ENCODE assay signal across 8 mouse cellular contexts in the genomic region with DNA sequence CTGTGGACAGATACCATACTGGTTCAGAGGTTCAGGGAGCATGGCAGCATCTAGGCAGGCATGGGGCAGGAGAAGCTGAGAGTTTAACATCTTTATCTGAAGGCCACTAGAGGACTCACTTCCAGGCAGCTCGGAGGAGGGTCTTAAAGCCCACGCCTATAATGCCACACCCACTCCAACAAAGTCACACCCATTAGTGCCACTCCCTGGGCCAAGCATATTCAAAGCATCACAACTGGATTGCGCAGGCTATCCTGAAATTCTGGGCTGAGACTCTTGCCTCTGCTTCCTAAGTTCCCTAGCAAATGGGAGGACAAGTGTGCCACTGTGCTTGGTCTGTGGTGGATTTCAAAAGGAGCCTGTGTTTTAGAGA. TPM values are rescaled to one million over a fixed set of nuclear protein-coding genes. Genes with fewer than 3 reads are reported as not detected.
DNase-seq lines count a peak whose midpoint lies in the region; ATAC-seq and TF ChIP-seq lines count a peak whose summit lies in the region.

No protein-coding gene starts in this region.

- peak overlapping the region; percentile 92 for H3K27ac ChIP-seq in kidney, postnatal 0 days
- no peak overlapping the region for H3K27ac ChIP-seq in liver, postnatal 0 days (ENCODE audit: low read depth)
- no peak overlapping the region for H3K27ac ChIP-seq in small intestine, adult 2 months (ENCODE audit: insufficient read depth, low read depth, low read length)

- TF ChIP-seq POLR2A in small intestine, adult 2 months (IDR thresholded peaks at IDR 0.05; ENCODE audit: low read depth, low read length) = no peak

- H3K4me3 ChIP-seq in kidney, postnatal 0 days (replicated peaks; ENCODE audit: low read depth, low read length) = peak overlapping the region; percentile 14; the same call in 1 of the 2 replicates
- no peak overlapping the region for H3K4me3 ChIP-seq in liver, postnatal 0 days (ENCODE audit: low read depth, low read length)
- H3K4me3 ChIP-seq in small intestine, adult 2 months (ENCODE audit: low read depth, low read length) = no peak overlapping the region

- intact Hi-C loops in heart, postnatal 10 days (cut with DNase I) = no loop called here

- 4% methylated on average over 3 of the region's 3 CpGs for WGBS in kidney, postnatal 0 days
- 10% methylated on average over 3 of the region's 3 CpGs for WGBS in liver, postnatal 0 days (ENCODE audit: insufficient replicate concordance)
- whole genome bisulfite sequencing in small intestine, adult 2 months = 13% methylated on average over 3 of the region's 3 CpGs

- ATAC-seq in kidney, postnatal 0 days (replicated peaks; ENCODE audit: low FRiP score, low read depth) = peak; percentile 75
- peak; percentile 56 for ATAC-seq in liver, postnatal 0 days

- H3K36me3 ChIP-seq in kidney, postnatal 0 days (ENCODE audit: insufficient read depth, low read length) = no peaks in the 10 kb centered on the region
- H3K36me3 ChIP-seq in liver, postnatal 0 days (replicated peaks; ENCODE audit: insufficient read depth, low read length) = no peaks in the 10 kb centered on the region
- 0 out of 2 replicates have a peak, but pooled peaks cover 2% of the 10 kb centered on the region for H3K36me3 ChIP-seq in small intestine, adult 2 months (ENCODE audit: control insufficient read depth, insufficient read depth, low read length)

- peaks cover 19% of the 10 kb centered on the region; the same call in 1 of the 2 replicates for H3K4me1 ChIP-seq in kidney, postnatal 0 days (replicated peaks; ENCODE audit: insufficient read depth, low read length)
- H3K4me1 ChIP-seq in liver, postnatal 0 days (ENCODE audit: insufficient read depth) = peaks cover 16% of the 10 kb centered on the region
- H3K4me1 ChIP-seq in small intestine, adult 2 months (ENCODE audit: control insufficient read depth, insufficient read depth, insufficient read length, low read length) = peaks cover 23% of the 10 kb centered on the region

- H3K4me2 ChIP-seq in kidney, postnatal 0 days (ENCODE audit: low read length) = peak overlapping the region; percentile 55
- no peak overlapping the region for H3K4me2 ChIP-seq in liver, postnatal 0 days (ENCODE audit: low read depth, low read length)

- H3K9me3 ChIP-seq in kidney, postnatal 0 days (replicated peaks; ENCODE audit: low read length) = no peaks in the 10 kb centered on the region
- H3K9me3 ChIP-seq in liver, postnatal 0 days (ENCODE audit: low read length) = no peaks in the 10 kb centered on the region

- DNase-seq in kidney, postnatal 0 days (ENCODE audit: low spot score) = peak; percentile 91
- no peak for DNase-seq in kidney, postnatal 36 days
- peak; percentile 58 for DNase-seq in embryo, embryonic 9.5 days (ENCODE audit: extremely low spot score)
- DNase-seq in heart, postnatal 10 days = peak; percentile 55 to 63
- DNase-seq in liver, postnatal 0 days = no peak
- DNase-seq in frontal cortex, postnatal 36 days (ENCODE audit: low spot score in 2 of 2) = no peak
- DNase-seq in spleen, postnatal 36 days (ENCODE audit: low spot score in 2 of 2) = no peak

- peak overlapping the region; percentile 24; the same call in 1 of the 2 replicates for H3K9ac ChIP-seq in kidney, postnatal 0 days (ENCODE audit: low read depth, low read length)
- no peak overlapping the region for H3K9ac ChIP-seq in liver, postnatal 0 days (replicated peaks)

- H3K27me3 ChIP-seq in kidney, postnatal 0 days (ENCODE audit: insufficient read depth, low read length) = no peaks in the 10 kb centered on the region
- no peaks in the 10 kb centered on the region for H3K27me3 ChIP-seq in liver, postnatal 0 days (ENCODE audit: insufficient read depth, low read length)
- no peaks in the 10 kb centered on the region for H3K27me3 ChIP-seq in small intestine, adult 2 months (ENCODE audit: control insufficient read depth, insufficient read depth, low read length)

- peak; percentile 70 for TF ChIP-seq CTCF in kidney, postnatal 0 days (IDR thresholded peaks at IDR 0.05; ENCODE audit: low read depth)
- peak; percentile 47 for TF ChIP-seq CTCF in liver, postnatal 0 days (IDR thresholded peaks at IDR 0.05; ENCODE audit: low read depth)
- TF ChIP-seq CTCF in small intestine, adult 2 months (IDR thresholded peaks at IDR 0.05; ENCODE audit: extremely low read depth, insufficient read length, insufficient replicate concordance, low read depth, low read length) = peak; percentile 37; the same call in 1 of the 2 replicates

- TF ChIP-seq EP300 in liver, postnatal 0 days (IDR thresholded peaks at IDR 0.05; ENCODE audit: low read depth) = no peak

RNA-seq across cellular contexts. Expression of a gene that starts 7.2 kb away (rescaled TPM):
- 56.4 and 63.5 TPM in 2 replicates for polyA plus RNA-seq in kidney, postnatal 0 days (2015; fragmentation: Nextera tagmentation; extraction: Ambion mirVana)
- 10 to 100 TPM; 48.3 to 53.2 TPM for total RNA-seq in heart, postnatal 10 days (2021)
- polyA plus RNA-seq in liver, postnatal 0 days (2015; fragmentation: Nextera tagmentation; extraction: Ambion mirVana) = 10.7 and 12.0 TPM in 2 replicates
- polyA plus RNA-seq in small intestine, adult 2 months (2012; rRNA removed) = 30.0 and 33.4 TPM in 2 replicates

RNA-seq across cellular contexts. Expression of a gene that starts 26.5 kb away (rescaled TPM):
- 0.41 and 0.78 TPM in 2 replicates for polyA plus RNA-seq in kidney, postnatal 0 days (2015; fragmentation: Nextera tagmentation; extraction: Ambion mirVana)
- not detected for total RNA-seq in heart, postnatal 10 days (2021)
- not detected in 2 replicates for polyA plus RNA-seq in liver, postnatal 0 days (2015; fragmentation: Nextera tagmentation; extraction: Ambion mirVana)
- polyA plus RNA-seq in small intestine, adult 2 months (2012; rRNA removed) = 8.3 and 51.7 TPM in 2 replicates

RNA-seq across cellular contexts. Expression of a gene that starts 33.0 kb away (rescaled TPM):
- polyA plus RNA-seq in kidney, postnatal 0 days (2015; fragmentation: Nextera tagmentation; extraction: Ambion mirVana) = 32.9 and 35.0 TPM in 2 replicates
- 1 to 10 TPM; 1.3 to 1.4 TPM for total RNA-seq in heart, postnatal 10 days (2021)
- 1.8 and 2.2 TPM in 2 replicates for polyA plus RNA-seq in liver, postnatal 0 days (2015; fragmentation: Nextera tagmentation; extraction: Ambion mirVana)
- 124 and 572 TPM in 2 replicates for polyA plus RNA-seq in small intestine, adult 2 months (2012; rRNA removed)

Comparison
In these comparisons a context has a peak if more than half of its experiments do, and no peak if none do; other contexts are left out.
1. DNase-seq: peak in kidney, postnatal 0 days (single experiment), embryo, embryonic 9.5 days (single experiment) and heart, postnatal 10 days (2 of 2); none in kidney, postnatal 36 days (0 of 2), liver, postnatal 0 days (single experiment), frontal cortex, postnatal 36 days (0 of 2) and spleen, postnatal 36 days (0 of 2).
2. Peak in every context shown above with its lines, with median percentiles within 50 percentile points of each other: CTCF ChIP-seq.